Mouse (Mus musculus): ENCODE measurements around the gene Gm28729. TPM values are rescaled to one million over a fixed set of nuclear protein-coding genes. Genes with fewer than 3 reads are reported as not detected.

Gm28729 gene
- not detected in 2 replicates for polyA plus RNA-seq (2011; ENCODE audit: insufficient read length, low read depth, missing spikeins)

- Histone ChIP-seq H3K4me1 (ENCODE audit: control insufficient read depth, insufficient read depth, low read length) (no peaks in the 10 kb centered on the region), H3K27ac (ENCODE audit: insufficient read depth, low read length) (no peak within 1 kb of the TSS), H3K4me3 (ENCODE audit: insufficient read depth, low read length) (no peak within 1 kb of the TSS)
- TF ChIP-seq CTCF (IDR thresholded peaks at IDR 0.05; ENCODE audit: borderline replicate concordance, insufficient read depth, low read length) (no peak), POLR2A (IDR thresholded peaks at IDR 0.05; ENCODE audit: low read depth, low read length) (no peak)
Measured at GRCm38 (mm10) chr9:96524972-96525506, at the start of gene Gm28729. Gene Gm28729, minus strand, starts transcription at chr9:96525264.

GRCm38 (mm10) chr9:96573252-96573651, 48.2 kb upstream of the Gm28729 start:
- Histone ChIP-seq H3K4me1 (ENCODE audit: control insufficient read depth, insufficient read depth, low read length) (peaks cover 8% of the 10 kb centered on the region), H3K4me3 (ENCODE audit: insufficient read depth, low read length) (no peak overlapping the region), H3K27ac (ENCODE audit: insufficient read depth, low read length) (no peak overlapping the region)
- TF ChIP-seq CTCF (IDR thresholded peaks at IDR 0.05; ENCODE audit: borderline replicate concordance, insufficient read depth, low read length) (no peak), POLR2A (IDR thresholded peaks at IDR 0.05; ENCODE audit: low read depth, low read length) (no peak)

GRCm38 (mm10) chr9:96572754-96573153, 47.7 kb upstream of the Gm28729 start:
- TF ChIP-seq POLR2A (IDR thresholded peaks at IDR 0.05; ENCODE audit: low read depth, low read length) (no peak), CTCF (IDR thresholded peaks at IDR 0.05; ENCODE audit: borderline replicate concordance, insufficient read depth, low read length) (no peak)
- Histone ChIP-seq H3K4me1 (ENCODE audit: control insufficient read depth, insufficient read depth, low read length) (peaks cover 8% of the 10 kb centered on the region), H3K4me3 (ENCODE audit: insufficient read depth, low read length) (no peak overlapping the region), H3K27ac (ENCODE audit: insufficient read depth, low read length) (no peak overlapping the region)

- no peak for TF ChIP-seq CTCF (IDR thresholded peaks at IDR 0.05; ENCODE audit: borderline replicate concordance, insufficient read depth, low read length)
- TF ChIP-seq POLR2A (IDR thresholded peaks at IDR 0.05; ENCODE audit: low read depth, low read length): no peak
- no peak overlapping the region for H3K27ac ChIP-seq (ENCODE audit: insufficient read depth, low read length)
Measured at GRCm38 (mm10) chr9:96566470-96566996, 41.5 kb upstream of the Gm28729 start.

GRCm38 (mm10) chr9:96563501-96563900, 38.4 kb upstream of the Gm28729 start:
- no peak overlapping the region for H3K4me3 ChIP-seq (ENCODE audit: insufficient read depth, low read length)
- no peaks in the 10 kb centered on the region for H3K4me1 ChIP-seq (ENCODE audit: control insufficient read depth, insufficient read depth, low read length)
- no peak for TF ChIP-seq POLR2A (IDR thresholded peaks at IDR 0.05; ENCODE audit: low read depth, low read length)
- no peak for TF ChIP-seq CTCF (IDR thresholded peaks at IDR 0.05; ENCODE audit: borderline replicate concordance, insufficient read depth, low read length)
- no peak overlapping the region for H3K27ac ChIP-seq (ENCODE audit: insufficient read depth, low read length)

More at GRCm38 (mm10) chr9:96566470-96566996, 41.5 kb upstream of the Gm28729 start:
- H3K4me1 ChIP-seq (ENCODE audit: control insufficient read depth, insufficient read depth, low read length): peaks cover 3% of the 10 kb centered on the region; the same call in 1 of the 2 replicates
- H3K4me3 ChIP-seq (ENCODE audit: insufficient read depth, low read length): no peak overlapping the region

GRCm38 (mm10) chr9:96559148-96559547, 34.1 kb upstream of the Gm28729 start:
- Histone ChIP-seq H3K4me3 (ENCODE audit: insufficient read depth, low read length) (no peak overlapping the region), H3K27ac (ENCODE audit: insufficient read depth, low read length) (no peak overlapping the region), H3K4me1 (ENCODE audit: control insufficient read depth, insufficient read depth, low read length) (no peaks in the 10 kb centered on the region)
- TF ChIP-seq POLR2A (IDR thresholded peaks at IDR 0.05; ENCODE audit: low read depth, low read length): no peak
- no peak for TF ChIP-seq CTCF (IDR thresholded peaks at IDR 0.05; ENCODE audit: borderline replicate concordance, insufficient read depth, low read length)

- no peak overlapping the region for H3K4me3 ChIP-seq (ENCODE audit: insufficient read depth, low read length)
Measured at GRCm38 (mm10) chr9:96558594-96558993, 33.5 kb upstream of the Gm28729 start.

GRCm38 (mm10) chr9:96554095-96554494, 29.0 kb upstream of the Gm28729 start:
- H3K4me3 ChIP-seq (ENCODE audit: insufficient read depth, low read length): no peak overlapping the region
- H3K27ac ChIP-seq (ENCODE audit: insufficient read depth, low read length): no peak overlapping the region
- H3K4me1 ChIP-seq (ENCODE audit: control insufficient read depth, insufficient read depth, low read length): no peaks in the 10 kb centered on the region
- TF ChIP-seq CTCF (IDR thresholded peaks at IDR 0.05; ENCODE audit: borderline replicate concordance, insufficient read depth, low read length) (no peak), POLR2A (IDR thresholded peaks at IDR 0.05; ENCODE audit: low read depth, low read length) (no peak)

More at GRCm38 (mm10) chr9:96558594-96558993, 33.5 kb upstream of the Gm28729 start:
- no peak overlapping the region for H3K27ac ChIP-seq (ENCODE audit: insufficient read depth, low read length)
- H3K4me1 ChIP-seq (ENCODE audit: control insufficient read depth, insufficient read depth, low read length): no peaks in the 10 kb centered on the region
- TF ChIP-seq CTCF (IDR thresholded peaks at IDR 0.05; ENCODE audit: borderline replicate concordance, insufficient read depth, low read length) (no peak), POLR2A (IDR thresholded peaks at IDR 0.05; ENCODE audit: low read depth, low read length) (no peak)

GRCm38 (mm10) chr9:96545410-96545809, 20.3 kb upstream of the Gm28729 start:
- TF ChIP-seq POLR2A (IDR thresholded peaks at IDR 0.05; ENCODE audit: low read depth, low read length) (no peak), CTCF (IDR thresholded peaks at IDR 0.05; ENCODE audit: borderline replicate concordance, insufficient read depth, low read length) (no peak)
- H3K4me1 ChIP-seq (ENCODE audit: control insufficient read depth, insufficient read depth, low read length): no peaks in the 10 kb centered on the region
- no peak overlapping the region for H3K4me3 ChIP-seq (ENCODE audit: insufficient read depth, low read length)
- no peak overlapping the region for H3K27ac ChIP-seq (ENCODE audit: insufficient read depth, low read length)
